Comparison of ENCODE assay signal across 10 mouse cellular contexts in the genomic region with DNA sequence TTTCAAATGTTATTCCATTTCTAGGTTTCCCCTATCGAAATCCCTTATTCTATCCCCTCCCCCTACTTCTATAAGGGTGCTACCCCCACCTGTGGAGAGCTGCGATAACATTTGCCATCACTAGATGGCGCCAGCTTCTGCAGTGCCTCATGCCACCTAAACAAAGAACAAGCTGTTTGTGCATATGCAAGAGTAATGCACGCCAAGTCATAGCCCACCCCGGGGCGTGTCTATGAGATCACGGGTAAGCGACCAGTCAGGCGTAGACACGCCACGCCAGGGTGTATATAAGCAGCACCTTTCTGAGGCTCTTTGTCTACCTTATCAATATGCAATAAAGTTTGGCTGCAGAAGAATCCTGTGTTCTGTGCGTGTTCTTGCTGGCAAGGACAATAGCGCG.
DNase-seq lines count a peak whose midpoint lies in the region; ATAC-seq lines count a peak whose summit lies in the region.
"Had no signal": no experiment of that assay in that cellular context is flagged by ENCODE, and none has a peak within 500 bp of the region (broad histone marks: within the 10 kb centered on the region; RNA-seq: fewer than 3 reads in every experiment).

No protein-coding gene starts in this region.

- ATAC-seq in heart, embryonic 16.5 days (replicated peaks; ENCODE audit: extremely low read depth, insufficient read depth, low FRiP score) = 0 out of 2 replicates have a peak, but pooled peaks have one; percentile 16
- peak; percentile 25; the same call in 1 of the 2 replicates for ATAC-seq in midbrain, embryonic 11.5 days (ENCODE audit: low FRiP score)
- ATAC-seq in neural tube, embryonic 15.5 days (ENCODE audit: low FRiP score) = 0 out of 2 replicates have a peak, but pooled peaks have one; percentile 37
- ATAC-seq in granulocyte monocyte progenitor cell, adult 5-6 weeks (replicated peaks; ENCODE audit: poor library complexity, severe bottlenecking) = no peak

- no peak for DNase-seq in heart, postnatal 36 days
- DNase-seq in midbrain, embryonic 11.5 days (ENCODE audit: low spot score, missing footprints) = no peak
- no peak for DNase-seq in midbrain, embryonic 10.5 days (ENCODE audit: low spot score)
- peak; percentile 80 for DNase-seq in R1 (ENCODE audit: low read depth, low spot score)
- no peak for DNase-seq in cerebellum, adult 18-20 months
- DNase-seq: kidney, postnatal 10 days; thymus, postnatal 14 days had no signal

- no peaks in the 10 kb centered on the region for H3K27me3 ChIP-seq in heart, embryonic 16.5 days (ENCODE audit: control insufficient read depth, insufficient read depth, low read length)
- H3K27me3 ChIP-seq in midbrain, embryonic 11.5 days (ENCODE audit: control insufficient read depth, insufficient read depth, low read length) = no peaks in the 10 kb centered on the region
- no peaks in the 10 kb centered on the region for H3K27me3 ChIP-seq in midbrain, embryonic 10.5 days (ENCODE audit: low read depth, poor library complexity, severe bottlenecking)
- H3K27me3 ChIP-seq in neural tube, embryonic 15.5 days (replicated peaks) = no peaks in the 10 kb centered on the region

- no peaks in the 10 kb centered on the region for H3K36me3 ChIP-seq in heart, embryonic 16.5 days (ENCODE audit: control insufficient read depth, insufficient read depth)
- H3K36me3 ChIP-seq in midbrain, embryonic 11.5 days (ENCODE audit: control insufficient read depth, insufficient read depth, low read length) = no peaks in the 10 kb centered on the region
- no peaks in the 10 kb centered on the region for H3K36me3 ChIP-seq in midbrain, embryonic 10.5 days
- H3K36me3 ChIP-seq in neural tube, embryonic 15.5 days = no peaks in the 10 kb centered on the region

- H3K4me2 ChIP-seq in heart, embryonic 16.5 days (ENCODE audit: low read depth, low read length) = no peak overlapping the region
- H3K4me2 ChIP-seq in midbrain, embryonic 11.5 days = no peak overlapping the region
- no peak overlapping the region for H3K4me2 ChIP-seq in neural tube, embryonic 15.5 days

- no peaks in the 10 kb centered on the region for H3K4me1 ChIP-seq in heart, embryonic 16.5 days (ENCODE audit: control insufficient read depth, insufficient read depth, low read length)
- H3K4me1 ChIP-seq in midbrain, embryonic 11.5 days (ENCODE audit: control insufficient read depth, insufficient read depth, low read length) = no peaks in the 10 kb centered on the region
- H3K4me1 ChIP-seq in midbrain, embryonic 10.5 days = no peaks in the 10 kb centered on the region
- H3K4me1 ChIP-seq in neural tube, embryonic 15.5 days = no peaks in the 10 kb centered on the region

- H3K9ac ChIP-seq in heart, embryonic 16.5 days (ENCODE audit: low read length) = no peak overlapping the region
- H3K9ac ChIP-seq in midbrain, embryonic 11.5 days (ENCODE audit: low read length) = no peak overlapping the region
- no peak overlapping the region for H3K9ac ChIP-seq in neural tube, embryonic 15.5 days (replicated peaks)

- H3K27ac ChIP-seq in heart, embryonic 16.5 days (ENCODE audit: low read length) = no peak overlapping the region
- no peak overlapping the region for H3K27ac ChIP-seq in midbrain, embryonic 11.5 days (ENCODE audit: low read depth, low read length)
- no peak overlapping the region for H3K27ac ChIP-seq in midbrain, embryonic 10.5 days (replicated peaks)
- H3K27ac ChIP-seq in neural tube, embryonic 15.5 days (replicated peaks) = no peak overlapping the region

- 84% methylated on average over 14 of the region's 14 CpGs for WGBS in heart, embryonic 16.5 days
- WGBS in midbrain, embryonic 11.5 days = 89% methylated on average over 14 of the region's 14 CpGs
- 90% methylated on average over 14 of the region's 14 CpGs for WGBS in midbrain, embryonic 10.5 days
- WGBS in neural tube, embryonic 15.5 days = 91% methylated on average over 14 of the region's 14 CpGs

- intact Hi-C loops in heart, postnatal 36 days (cut with DNase I) = no loop called here

- H3K9me3 ChIP-seq in heart, embryonic 16.5 days (replicated peaks; ENCODE audit: control insufficient read depth, low read length) = peaks cover 59% of the 10 kb centered on the region
- H3K9me3 ChIP-seq in midbrain, embryonic 11.5 days (ENCODE audit: control insufficient read depth, low read length) = peaks cover 58% of the 10 kb centered on the region
- peaks cover 81% of the 10 kb centered on the region for H3K9me3 ChIP-seq in midbrain, embryonic 10.5 days (replicated peaks)
- H3K9me3 ChIP-seq in neural tube, embryonic 15.5 days (replicated peaks) = peaks cover 68% of the 10 kb centered on the region

- H3K4me3 ChIP-seq in heart, embryonic 16.5 days (ENCODE audit: low read length) = no peak overlapping the region
- no peak overlapping the region for H3K4me3 ChIP-seq in midbrain, embryonic 11.5 days (ENCODE audit: low read depth, low read length)
- H3K4me3 ChIP-seq in midbrain, embryonic 10.5 days = no peak overlapping the region
- H3K4me3 ChIP-seq in neural tube, embryonic 15.5 days (replicated peaks) = no peak overlapping the region
